Mouse (Mus musculus): Measurements from ENCODE around the gene Olfr315. TPM values are rescaled to one million over a fixed set of nuclear protein-coding genes. Genes with fewer than 3 reads are reported as not detected.

Gene Olfr315
- polyA plus RNA-seq (2014; fragmentation: Illumina TruSeq; extraction: RNeasy Lipid Tissue Mini Kit (QIAGEN cat#74804); ENCODE audit: low read depth, low replicate concordance) = not detected

GRCm38 (mm10) chr11:58772888-58773287 is at the start of gene Olfr315:
Gene Olfr315, plus strand, starts transcription at chr11:58773188.

GRCm38 (mm10) chr11:58723914-58724313 is 49.1 kb upstream of the Olfr315 start, which contains the start of gene Olfr318:
Gene Olfr318, minus strand, starts transcription at chr11:58724014.

GRCm38 (mm10) chr11:58738792-58739262 is 34.2 kb upstream of the Olfr315 start, which contains the start of gene Olfr317:
Gene Olfr317, minus strand, starts transcription at chr11:58739212.

GRCm38 (mm10) chr11:58752434-58752833 is 20.6 kb upstream of the Olfr315 start, which contains the start of gene Olfr316:
Gene Olfr316, plus strand, starts transcription at chr11:58752734.

GRCm38 (mm10) chr11:58782480-58783089 is 9.6 kb downstream of the Olfr315 start, which contains the start of gene Olfr314:
Gene Olfr314, plus strand, starts transcription at chr11:58782952.

GRCm38 (mm10) chr11:58801558-58802228 is 28.7 kb downstream of the Olfr315 start, which contains the start of gene Fam183b:
Gene Fam183b, minus strand, starts transcription at chr11:58801960.

GRCm38 (mm10) chr11:58814700-58815099 is 41.7 kb downstream of the Olfr315 start, which contains the start of gene Olfr313:
Gene Olfr313, plus strand, starts transcription at chr11:58815000.

GRCm38 (mm10) chr11:58828937-58829336 is 55.9 kb downstream of the Olfr315 start, which contains the start of gene Olfr312:
Gene Olfr312, plus strand, starts transcription at chr11:58829237.

Other genes starting within 250 kb of the Olfr315 start
- not detected for gene Olfr330, start 238.4 kb upstream of the Olfr315 start, polyA plus RNA-seq (2014; fragmentation: Illumina TruSeq; extraction: RNeasy Lipid Tissue Mini Kit (QIAGEN cat#74804); ENCODE audit: low read depth, low replicate concordance)
- gene Olfr329-ps, start 226.8 kb upstream of the Olfr315 start, polyA plus RNA-seq (2014; fragmentation: Illumina TruSeq; extraction: RNeasy Lipid Tissue Mini Kit (QIAGEN cat#74804); ENCODE audit: low read depth, low replicate concordance) = not detected
- gene Olfr328, start 217.6 kb upstream of the Olfr315 start, polyA plus RNA-seq (2014; fragmentation: Illumina TruSeq; extraction: RNeasy Lipid Tissue Mini Kit (QIAGEN cat#74804); ENCODE audit: low read depth, low replicate concordance) = not detected
- not detected for gene Olfr224, start 202.6 kb upstream of the Olfr315 start, polyA plus RNA-seq (2014; fragmentation: Illumina TruSeq; extraction: RNeasy Lipid Tissue Mini Kit (QIAGEN cat#74804); ENCODE audit: low read depth, low replicate concordance)
- not detected for gene Olfr325, start 195.5 kb upstream of the Olfr315 start, polyA plus RNA-seq (2014; fragmentation: Illumina TruSeq; extraction: RNeasy Lipid Tissue Mini Kit (QIAGEN cat#74804); ENCODE audit: low read depth, low replicate concordance)
- not detected for gene Olfr324, start 178.1 kb upstream of the Olfr315 start, polyA plus RNA-seq (2014; fragmentation: Illumina TruSeq; extraction: RNeasy Lipid Tissue Mini Kit (QIAGEN cat#74804); ENCODE audit: low read depth, low replicate concordance)
- not detected for gene 2210407C18Rik, start 157.1 kb upstream of the Olfr315 start, polyA plus RNA-seq (2014; fragmentation: Illumina TruSeq; extraction: RNeasy Lipid Tissue Mini Kit (QIAGEN cat#74804); ENCODE audit: low read depth, low replicate concordance)
- gene Olfr323, start 142.7 kb upstream of the Olfr315 start, polyA plus RNA-seq (2014; fragmentation: Illumina TruSeq; extraction: RNeasy Lipid Tissue Mini Kit (QIAGEN cat#74804); ENCODE audit: low read depth, low replicate concordance) = not detected
- not detected for gene Trim58, start 132.7 kb upstream of the Olfr315 start, polyA plus RNA-seq (2014; fragmentation: Illumina TruSeq; extraction: RNeasy Lipid Tissue Mini Kit (QIAGEN cat#74804); ENCODE audit: low read depth, low replicate concordance)
- gene Olfr322, start 114.4 kb upstream of the Olfr315 start, polyA plus RNA-seq (2014; fragmentation: Illumina TruSeq; extraction: RNeasy Lipid Tissue Mini Kit (QIAGEN cat#74804); ENCODE audit: low read depth, low replicate concordance) = not detected
- not detected for gene Olfr320, start 92.1 kb upstream of the Olfr315 start, polyA plus RNA-seq (2014; fragmentation: Illumina TruSeq; extraction: RNeasy Lipid Tissue Mini Kit (QIAGEN cat#74804); ENCODE audit: low read depth, low replicate concordance)
- gene Olfr319, start 74.0 kb upstream of the Olfr315 start, polyA plus RNA-seq (2014; fragmentation: Illumina TruSeq; extraction: RNeasy Lipid Tissue Mini Kit (QIAGEN cat#74804); ENCODE audit: low read depth, low replicate concordance) = not detected
- not detected for gene Olfr318, start 49.2 kb upstream of the Olfr315 start, polyA plus RNA-seq (2014; fragmentation: Illumina TruSeq; extraction: RNeasy Lipid Tissue Mini Kit (QIAGEN cat#74804); ENCODE audit: low read depth, low replicate concordance)
- gene Olfr317, start 34.0 kb upstream of the Olfr315 start, polyA plus RNA-seq (2014; fragmentation: Illumina TruSeq; extraction: RNeasy Lipid Tissue Mini Kit (QIAGEN cat#74804); ENCODE audit: low read depth, low replicate concordance) = not detected
- not detected for gene Olfr316, start 20.5 kb upstream of the Olfr315 start, polyA plus RNA-seq (2014; fragmentation: Illumina TruSeq; extraction: RNeasy Lipid Tissue Mini Kit (QIAGEN cat#74804); ENCODE audit: low read depth, low replicate concordance)
- not detected for gene Olfr314, start 9.8 kb downstream of the Olfr315 start, polyA plus RNA-seq (2014; fragmentation: Illumina TruSeq; extraction: RNeasy Lipid Tissue Mini Kit (QIAGEN cat#74804); ENCODE audit: low read depth, low replicate concordance)
- 14.7 TPM for gene Fam183b, start 28.8 kb downstream of the Olfr315 start, polyA plus RNA-seq (2014; fragmentation: Illumina TruSeq; extraction: RNeasy Lipid Tissue Mini Kit (QIAGEN cat#74804); ENCODE audit: low read depth, low replicate concordance)
- not detected for gene Olfr313, start 41.8 kb downstream of the Olfr315 start, polyA plus RNA-seq (2014; fragmentation: Illumina TruSeq; extraction: RNeasy Lipid Tissue Mini Kit (QIAGEN cat#74804); ENCODE audit: low read depth, low replicate concordance)
- gene Olfr312, start 56.0 kb downstream of the Olfr315 start, polyA plus RNA-seq (2014; fragmentation: Illumina TruSeq; extraction: RNeasy Lipid Tissue Mini Kit (QIAGEN cat#74804); ENCODE audit: low read depth, low replicate concordance) = not detected
- not detected for gene Olfr311, start 66.1 kb downstream of the Olfr315 start, polyA plus RNA-seq (2014; fragmentation: Illumina TruSeq; extraction: RNeasy Lipid Tissue Mini Kit (QIAGEN cat#74804); ENCODE audit: low read depth, low replicate concordance)
- gene Gm12258, start 74.0 kb downstream of the Olfr315 start, polyA plus RNA-seq (2014; fragmentation: Illumina TruSeq; extraction: RNeasy Lipid Tissue Mini Kit (QIAGEN cat#74804); ENCODE audit: low read depth, low replicate concordance) = 8.7 TPM
- gene 2810021J22Rik, start 94.0 kb downstream of the Olfr315 start, polyA plus RNA-seq (2014; fragmentation: Illumina TruSeq; extraction: RNeasy Lipid Tissue Mini Kit (QIAGEN cat#74804); ENCODE audit: low read depth, low replicate concordance) = 8.6 TPM
- gene Zfp39, start 131.0 kb downstream of the Olfr315 start, polyA plus RNA-seq (2014; fragmentation: Illumina TruSeq; extraction: RNeasy Lipid Tissue Mini Kit (QIAGEN cat#74804); ENCODE audit: low read depth, low replicate concordance) = 6.2 TPM
- gene Btnl10, start 144.7 kb downstream of the Olfr315 start, polyA plus RNA-seq (2014; fragmentation: Illumina TruSeq; extraction: RNeasy Lipid Tissue Mini Kit (QIAGEN cat#74804); ENCODE audit: low read depth, low replicate concordance) = 0.21 TPM
- 80.5 TPM for gene Rnf187, start 165.7 kb downstream of the Olfr315 start, polyA plus RNA-seq (2014; fragmentation: Illumina TruSeq; extraction: RNeasy Lipid Tissue Mini Kit (QIAGEN cat#74804); ENCODE audit: low read depth, low replicate concordance)
- gene Hist3h2ba, start 175.7 kb downstream of the Olfr315 start, polyA plus RNA-seq (2014; fragmentation: Illumina TruSeq; extraction: RNeasy Lipid Tissue Mini Kit (QIAGEN cat#74804); ENCODE audit: low read depth, low replicate concordance) = 1.9 TPM
- gene Hist3h2a, start 181.5 kb downstream of the Olfr315 start, polyA plus RNA-seq (2014; fragmentation: Illumina TruSeq; extraction: RNeasy Lipid Tissue Mini Kit (QIAGEN cat#74804); ENCODE audit: low read depth, low replicate concordance) = 13.9 TPM
- 2.5 TPM for gene Trim17, start 181.5 kb downstream of the Olfr315 start, polyA plus RNA-seq (2014; fragmentation: Illumina TruSeq; extraction: RNeasy Lipid Tissue Mini Kit (QIAGEN cat#74804); ENCODE audit: low read depth, low replicate concordance)
- 24.7 TPM for gene Trim11, start 204.9 kb downstream of the Olfr315 start, polyA plus RNA-seq (2014; fragmentation: Illumina TruSeq; extraction: RNeasy Lipid Tissue Mini Kit (QIAGEN cat#74804); ENCODE audit: low read depth, low replicate concordance)

Measured in adipose tissue, adult 10 weeks (tissue).